Mouse (Mus musculus) embryo, embryonic 10 days (tissue): ENCODE measurements around the gene Atr.

ENCODE experiments used
- DNase-seq: peaks from one replicate; pipeline ENCODE4 v3.0.0-alpha.2; 2015; ENCODE audit warnings: low spot score

Gene Atr

GRCm38 (mm10) chr9:95857414-95858026, at the start of gene Atr:
TSS of gene Atr (plus strand) at chr9:95857597.
- DNase-seq, result peak; percentile 91

DNA sequence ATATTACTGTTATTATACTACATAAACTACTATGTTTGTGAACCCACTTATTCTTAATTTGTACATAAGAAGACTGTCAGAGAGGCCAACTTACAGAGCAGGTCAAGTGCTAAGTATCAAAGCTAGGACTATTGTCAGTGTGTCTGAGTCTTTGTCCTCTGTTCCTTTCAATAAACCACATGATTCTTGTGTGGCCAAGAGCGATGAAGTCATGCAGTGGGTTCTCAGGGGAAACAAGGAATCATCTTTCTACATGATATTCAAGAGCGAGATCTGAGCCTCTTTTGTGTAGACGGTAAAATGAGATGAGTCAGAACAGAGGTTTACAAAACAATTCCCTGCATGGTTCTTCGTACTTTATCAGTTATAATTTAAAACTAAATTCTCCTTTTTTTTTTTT, 47.8 kb upstream of the Atr start:
- DNase-seq, result no peak

- DNase-seq, result no peak
Observed at GRCm38 (mm10) chr9:95811817-95812216, 45.6 kb upstream of the Atr start.

- DNase-seq, result peak; percentile 59
Observed at GRCm38 (mm10) chr9:95813721-95814531, 43.5 kb upstream of the Atr start.

DNA sequence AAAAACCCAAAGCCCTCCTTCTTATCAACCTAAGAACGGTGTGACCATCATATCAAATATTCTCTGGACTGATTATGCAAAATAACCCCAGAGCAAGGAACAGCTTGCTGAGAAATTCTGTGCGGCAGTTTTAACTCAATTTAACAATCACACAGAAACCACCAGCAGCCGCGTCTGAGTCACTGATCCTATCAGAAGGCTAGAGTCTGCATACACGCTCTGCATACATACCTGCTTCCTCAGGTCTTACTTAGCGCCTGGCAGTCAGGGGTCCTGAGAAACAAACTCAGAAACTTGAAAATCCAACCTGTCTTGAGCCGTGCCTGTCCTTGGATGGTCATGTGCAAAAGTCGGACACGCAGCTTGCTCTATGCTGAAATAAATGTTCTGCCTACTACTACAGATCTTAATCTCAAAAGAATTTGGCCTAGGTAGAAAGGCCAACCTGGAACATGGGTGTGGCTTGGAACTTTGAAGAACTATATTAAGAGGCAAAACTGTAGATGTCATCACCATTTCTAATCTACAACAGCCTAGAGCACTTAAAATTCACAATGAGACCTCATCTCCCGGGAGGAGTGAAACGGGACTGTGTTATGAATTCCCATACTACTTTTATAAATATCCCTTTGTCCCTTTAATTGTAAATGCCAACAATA, 42.3 kb upstream of the Atr start:
- no peak for DNase-seq

GRCm38 (mm10) chr9:95815706-95816105, 41.7 kb upstream of the Atr start:
- DNase-seq, result no peak

DNA sequence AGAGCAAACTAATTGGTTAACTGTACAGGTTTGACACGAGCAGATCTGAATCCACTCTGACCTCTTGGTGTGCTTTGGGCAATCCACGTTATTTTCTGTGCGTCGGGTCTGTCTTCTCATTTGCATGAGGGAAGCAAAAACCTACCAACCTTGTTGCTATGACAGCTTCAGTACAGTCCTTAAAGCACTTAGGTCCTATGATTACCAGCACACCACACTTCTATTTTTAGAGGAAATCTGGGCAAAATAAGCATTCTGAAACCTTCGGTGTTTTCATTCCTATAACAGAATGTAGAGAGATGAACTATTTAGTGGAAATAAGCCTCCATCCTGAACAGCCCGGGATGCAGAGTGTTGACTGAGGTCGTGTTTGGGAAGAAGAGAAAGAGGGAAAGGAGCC, 34.9 kb upstream of the Atr start:
- no peak for DNase-seq

- no peak for DNase-seq
Observed at GRCm38 (mm10) chr9:95827565-95827964, 29.8 kb upstream of the Atr start.

GRCm38 (mm10) chr9:95832758-95833157, 24.6 kb upstream of the Atr start:
- DNase-seq, result no peak

DNA sequence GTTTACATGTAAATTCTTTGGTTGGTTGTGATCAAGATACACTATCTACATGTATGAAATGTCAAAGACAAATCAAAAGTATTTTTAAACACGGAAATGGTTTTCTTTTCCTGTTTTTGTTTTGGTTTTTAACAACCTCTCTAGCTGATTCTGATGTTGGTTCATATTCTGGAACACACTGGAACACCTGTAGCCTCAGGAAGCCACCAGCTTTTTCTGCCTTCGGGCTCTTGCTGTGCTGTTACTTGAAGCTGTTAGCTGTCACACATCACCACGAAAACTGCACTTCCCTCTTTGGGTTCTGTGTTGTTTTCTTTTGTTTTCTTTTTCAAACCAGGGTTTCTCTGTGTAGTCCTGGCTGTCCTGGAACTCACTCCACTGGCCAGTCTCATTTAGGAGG, 22.6 kb upstream of the Atr start:
- DNase-seq, result no peak

DNA sequence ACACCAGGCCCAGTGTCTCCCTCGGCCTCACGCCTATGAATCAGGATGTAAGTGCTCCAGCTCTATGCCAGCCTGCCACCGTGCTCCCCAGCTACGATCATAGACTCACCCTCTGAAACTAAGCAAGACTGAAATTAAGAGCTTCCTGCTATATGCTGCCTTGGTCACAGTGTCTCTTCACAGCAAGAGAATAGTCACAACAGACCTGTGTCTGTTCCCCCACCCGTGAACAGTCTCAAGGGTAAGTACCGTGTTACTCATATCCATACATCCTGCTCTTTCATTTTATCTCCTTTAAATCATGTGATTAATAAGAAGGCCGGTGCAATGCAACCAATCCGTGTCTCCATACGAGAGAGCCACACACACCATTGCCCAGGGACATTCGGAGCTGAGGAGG, 21.7 kb upstream of the Atr start:
- no peak for DNase-seq

DNA sequence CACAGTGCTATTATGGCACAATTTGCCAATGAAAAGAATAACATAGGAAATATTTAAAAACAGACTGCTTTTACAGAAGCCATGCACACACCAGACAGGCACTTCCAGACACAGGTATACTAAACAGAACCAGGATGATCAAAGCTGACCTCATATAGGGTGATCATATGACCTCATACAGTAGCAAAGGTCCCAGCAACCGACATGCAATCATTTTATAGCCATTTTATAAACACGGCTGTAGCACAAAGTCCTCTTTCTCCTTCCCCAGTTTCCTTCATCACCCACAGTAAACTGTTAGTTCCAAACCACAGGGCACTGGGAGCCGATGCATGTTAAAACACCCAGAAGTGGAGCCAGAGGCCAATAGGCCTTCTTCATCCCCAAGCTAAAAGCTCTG, 18.0 kb upstream of the Atr start:
- DNase-seq, result no peak

GRCm38 (mm10) chr9:95844825-95845460, 12.5 kb upstream of the Atr start, which contains the start of gene Pls1:
TSS of gene Pls1 (minus strand) at chr9:95845311.
- DNase-seq, result peak; percentile 80

- DNase-seq, result no peak
Observed at GRCm38 (mm10) chr9:95845711-95846110, 11.7 kb upstream of the Atr start.

- no peak for DNase-seq
Observed at GRCm38 (mm10) chr9:95851671-95852070, 5.7 kb upstream of the Atr start.

DNA sequence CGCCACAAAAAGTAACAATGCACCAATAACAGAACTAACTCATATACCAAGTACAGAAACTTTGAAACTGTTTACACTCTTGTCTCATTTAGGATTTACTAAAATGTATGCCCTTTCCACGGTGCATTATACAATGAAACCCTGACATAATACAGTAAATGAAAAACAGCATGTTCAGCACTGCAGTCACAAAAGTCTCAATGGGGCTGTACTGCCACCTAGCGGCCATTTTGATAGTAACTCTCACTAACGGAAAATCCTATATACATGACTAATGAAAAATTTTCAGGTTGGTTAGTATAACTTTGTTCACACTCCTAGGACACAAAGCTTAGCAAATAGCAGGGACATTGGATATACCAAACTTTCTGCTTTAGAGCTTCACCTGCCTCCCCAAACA, 4.5 kb upstream of the Atr start:
- DNase-seq, result peak; percentile 85

DNA sequence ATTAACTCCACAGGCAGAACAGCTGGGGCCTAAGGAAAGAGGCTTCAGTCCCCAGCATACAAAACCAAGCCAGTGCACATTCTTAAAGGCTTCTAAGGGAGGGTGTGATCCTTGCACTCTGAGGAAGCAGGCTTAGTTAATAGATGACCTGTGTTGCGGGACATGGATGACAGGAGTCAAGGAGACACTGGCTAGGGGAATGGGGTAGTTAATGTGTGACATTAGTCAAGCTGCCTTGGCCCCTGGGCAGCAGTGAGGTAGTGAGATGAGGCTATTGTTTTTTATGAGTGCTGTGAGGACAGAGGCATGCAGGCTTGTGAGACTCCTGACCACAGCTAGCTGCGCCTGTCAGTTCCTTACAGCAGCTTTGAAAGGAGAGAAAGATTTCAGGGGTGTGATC, 2.5 kb upstream of the Atr start:
- DNase-seq, result no peak

DNA sequence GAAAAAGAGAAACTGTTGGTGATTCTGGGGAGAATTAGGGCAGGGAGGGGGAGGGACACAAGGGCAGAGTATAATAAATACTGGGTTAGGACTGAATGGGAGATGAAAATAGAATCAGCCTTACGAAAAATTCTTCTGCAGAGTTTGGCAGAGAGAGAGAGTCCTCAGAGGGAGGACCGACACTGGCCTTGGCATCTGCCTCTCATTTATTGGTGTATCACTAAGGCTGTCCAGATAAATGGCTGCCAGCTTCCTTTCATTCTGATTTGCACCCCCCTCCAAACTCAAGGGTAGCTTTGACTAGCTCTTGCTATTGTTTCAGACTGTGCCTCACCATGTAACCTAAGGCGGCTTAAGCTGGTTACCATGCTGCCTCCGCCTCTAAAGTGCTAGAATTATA, 1.4 kb upstream of the Atr start:
- DNase-seq, result no peak

GRCm38 (mm10) chr9:95858027-95858570, 702 bp downstream of the Atr start:
- DNase-seq, result peak; percentile 88

DNA sequence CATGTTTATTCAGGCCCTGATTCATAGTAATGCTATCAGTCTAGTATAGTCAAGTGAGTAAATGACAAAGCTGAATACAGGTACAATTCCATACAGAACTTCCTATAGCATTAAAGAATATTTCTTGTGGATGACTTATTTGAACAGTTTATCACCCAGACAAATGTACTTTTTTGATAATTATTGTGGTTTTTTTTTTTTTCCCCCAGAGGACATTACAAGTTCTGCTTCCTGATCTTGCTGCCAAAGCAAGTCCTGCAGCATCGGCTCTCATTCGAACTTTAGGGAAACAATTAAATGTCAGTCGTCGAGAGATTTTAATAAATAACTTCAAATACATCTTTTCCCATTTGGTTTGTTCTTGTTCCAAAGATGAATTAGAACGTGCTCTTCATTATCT, 20.8 kb downstream of the Atr start:
- no peak for DNase-seq

DNA sequence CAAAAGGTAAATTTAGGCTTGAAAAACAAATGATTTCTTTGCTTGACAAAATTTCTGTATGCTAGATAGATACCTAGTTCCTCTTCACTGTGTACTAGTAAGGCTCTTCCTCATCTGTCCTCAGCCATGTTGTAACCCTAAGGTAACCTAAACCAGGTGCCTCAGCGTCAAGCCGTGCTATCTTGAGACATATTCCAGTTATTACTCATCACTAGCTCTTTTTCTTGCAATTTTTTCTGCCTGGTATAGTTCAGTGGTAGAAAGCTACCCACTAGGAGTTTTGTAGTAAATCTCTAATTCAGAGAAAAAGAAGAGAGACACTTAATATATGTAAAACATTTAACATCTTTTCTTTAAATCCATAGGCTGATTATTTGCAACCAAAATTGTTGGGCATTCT, 25.4 kb downstream of the Atr start:
- DNase-seq, result no peak

GRCm38 (mm10) chr9:95897392-95897791, 40.0 kb downstream of the Atr start:
- DNase-seq, result no peak
